Mouse (Mus musculus) liver (tissue): Measurements from ENCODE around the gene Neurog1.

Experiments used
- DNase-seq: peaks from one replicate; pipeline ENCODE4 v3.0.0-alpha.2; 2020; ENCODE audit warnings: mixed read lengths

The Neurog1 gene

GRCm38 (mm10) chr13:56257469-56258153 is 5.6 kb upstream of the Neurog1 start:
- no peak for DNase-seq

- no peak for DNase-seq
These were observed 4.8 kb upstream of the Neurog1 start for GRCm38 (mm10) chr13:56256716-56257299.

DNA sequence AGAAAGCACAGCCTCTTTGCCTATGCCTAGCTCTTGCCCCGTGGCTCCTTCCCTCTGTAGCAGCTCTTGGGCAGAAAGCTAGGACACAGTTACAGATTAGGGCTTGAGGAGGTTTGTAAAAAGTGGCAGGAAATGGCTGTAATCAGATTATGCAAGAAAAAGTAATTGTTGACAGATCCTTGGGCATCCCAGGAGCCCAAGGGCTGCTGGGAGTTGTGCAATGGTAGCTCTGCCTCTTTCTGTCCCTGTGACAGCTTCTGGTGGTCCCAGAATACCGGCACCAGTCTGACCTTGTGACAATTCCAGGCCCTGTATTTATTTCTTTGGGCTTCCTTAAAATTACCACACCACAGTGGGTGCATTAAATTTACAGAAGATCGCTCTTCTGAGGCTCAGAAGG is 1.4 kb upstream of the Neurog1 start:
- DNase-seq = no peak

DNA sequence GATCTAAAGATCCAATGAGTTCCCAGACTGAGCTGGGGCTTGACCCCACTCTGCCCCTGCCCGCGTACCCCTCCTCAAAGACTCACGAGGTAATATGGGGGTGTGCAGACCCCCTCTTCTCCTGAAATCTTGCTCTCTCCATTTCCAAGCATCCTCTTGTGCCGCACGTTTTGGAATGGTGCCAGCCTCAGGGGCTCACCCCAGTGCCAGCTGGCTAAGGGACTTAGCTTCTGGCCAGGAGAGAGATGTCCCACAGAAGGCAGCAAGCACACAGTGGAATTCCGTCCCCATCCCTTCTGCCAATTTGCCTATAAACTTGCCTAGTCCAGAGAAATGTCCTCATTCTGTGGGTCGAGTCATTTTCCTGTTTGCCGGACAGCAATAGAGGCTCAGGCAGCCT is 820 bp upstream of the Neurog1 start:
- DNase-seq = no peak

GRCm38 (mm10) chr13:56251176-56251923 is 613 bp downstream of the Neurog1 start:
- no peak for DNase-seq

DNA sequence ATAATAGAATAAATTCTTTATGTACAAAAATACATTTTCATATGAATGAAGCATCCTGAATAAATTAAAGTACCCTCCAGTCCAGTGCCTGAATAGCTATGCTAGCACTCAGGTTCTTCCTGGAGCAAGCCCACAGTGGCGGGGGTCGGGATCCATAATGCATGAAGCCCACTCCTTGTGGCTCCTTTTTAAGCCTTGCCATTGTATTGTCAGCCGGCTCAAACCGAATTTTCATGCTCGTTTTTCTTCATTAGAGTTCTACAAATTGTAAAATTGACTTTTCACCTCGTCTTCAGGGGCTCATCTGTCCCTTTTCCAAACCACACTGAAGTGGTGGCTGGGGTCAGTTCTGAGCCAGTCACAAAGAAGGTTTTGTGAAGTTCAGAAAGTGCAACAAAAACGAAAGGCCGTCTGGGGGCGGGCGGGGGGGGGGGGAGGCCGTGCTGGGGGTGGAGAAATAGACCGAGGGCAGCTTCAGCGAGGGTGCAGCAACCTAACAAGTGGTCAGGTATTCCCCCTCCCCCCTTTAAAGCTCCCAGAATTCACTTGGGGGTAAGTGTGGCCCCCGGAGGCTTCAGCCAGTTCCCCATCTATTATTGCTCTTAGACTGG is 1.3 kb downstream of the Neurog1 start:
- no peak for DNase-seq

DNA sequence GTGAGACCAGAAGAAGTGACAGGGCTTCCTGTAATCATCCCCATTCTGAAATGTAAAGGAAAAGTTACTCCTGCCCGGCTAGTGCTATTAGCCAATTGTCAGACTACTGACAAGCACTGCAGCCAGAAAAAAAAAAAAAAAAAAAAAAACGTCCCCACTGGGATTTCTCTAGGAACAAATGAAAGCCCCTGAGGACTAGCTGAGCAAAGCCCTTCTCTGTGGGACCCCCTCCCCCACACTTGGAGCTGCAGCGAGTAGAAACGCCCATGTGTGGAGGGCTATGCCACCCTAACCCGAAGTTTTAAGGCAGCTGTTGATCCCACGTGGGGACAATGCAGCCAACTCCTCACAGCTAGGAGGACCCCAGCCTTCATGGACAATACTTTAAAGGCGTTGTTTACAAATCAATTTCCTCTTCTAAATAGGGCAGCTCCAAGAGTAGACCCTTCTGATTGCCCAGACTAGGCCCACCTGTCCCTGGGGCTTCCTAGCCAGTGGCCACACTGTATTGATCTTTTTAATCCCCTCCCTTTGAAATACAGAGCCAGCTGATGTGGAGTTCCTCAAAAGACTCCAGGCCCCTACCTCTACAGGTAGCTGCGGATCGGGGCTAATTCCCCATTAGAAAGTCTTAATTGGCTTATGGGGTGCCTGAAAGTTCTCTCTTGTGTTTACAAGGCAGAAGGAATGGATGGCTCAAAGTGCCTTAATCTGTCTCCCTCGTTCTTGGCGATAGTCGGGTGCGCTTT is 2.2 kb downstream of the Neurog1 start:
- DNase-seq = no peak

DNA sequence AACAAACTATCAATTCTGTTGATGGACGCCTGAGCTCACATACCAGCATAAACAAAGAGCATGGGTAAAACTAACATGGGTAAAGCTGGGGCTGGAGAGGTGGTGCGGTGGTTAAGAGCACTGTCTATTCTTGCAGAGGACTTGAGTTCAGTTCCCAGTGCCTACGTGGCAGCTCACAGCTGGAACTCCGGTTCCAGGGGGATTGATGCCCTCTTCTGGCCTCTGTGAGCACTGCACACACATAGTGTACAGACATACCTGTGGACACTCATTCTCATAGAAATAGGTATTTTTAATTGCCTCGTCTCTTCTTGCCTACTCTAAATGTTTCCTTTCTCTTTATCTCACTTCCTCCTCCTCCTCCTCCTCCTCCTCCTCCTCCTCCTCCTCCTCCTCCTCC is 8.9 kb downstream of the Neurog1 start:
- no peak for DNase-seq

DNA sequence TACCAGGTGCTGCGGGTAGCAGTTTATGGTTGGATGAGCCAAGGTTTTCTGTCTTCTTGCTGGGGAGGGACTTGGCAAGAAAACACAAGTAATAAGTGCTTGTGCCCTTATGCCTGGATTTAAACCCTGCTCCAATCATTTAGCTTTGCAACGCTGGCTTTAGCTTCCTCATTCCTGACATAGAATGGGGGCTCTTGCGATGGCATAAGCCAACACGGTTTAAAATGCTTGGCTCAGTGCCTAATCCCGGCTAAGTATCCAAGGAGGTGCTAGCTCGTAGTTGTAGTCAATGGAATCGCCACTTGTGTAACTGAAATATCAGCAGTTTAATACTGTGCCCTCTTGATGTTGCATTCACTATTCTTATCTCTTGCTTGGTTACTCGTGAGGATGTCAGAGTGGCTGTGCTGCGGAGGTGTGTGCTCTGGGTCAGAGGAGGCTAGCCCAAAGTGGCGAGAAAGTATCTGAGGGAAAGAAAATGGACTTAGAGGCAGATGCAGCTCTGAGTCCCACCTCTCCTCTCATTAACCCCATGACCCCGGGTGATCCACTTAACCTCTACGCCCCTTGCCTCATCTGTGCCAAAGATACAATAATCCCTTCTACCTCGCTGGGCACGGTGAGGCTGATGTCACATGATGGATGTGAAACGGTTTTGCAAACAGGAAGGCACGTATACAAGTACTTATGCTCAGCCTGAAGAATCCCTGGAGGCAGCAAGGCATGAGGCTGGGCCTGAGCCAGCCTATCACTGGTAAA is 11.8 kb downstream of the Neurog1 start:
- DNase-seq = no peak

- no peak for DNase-seq
These were observed 14.1 kb downstream of the Neurog1 start for GRCm38 (mm10) chr13:56237905-56238304.

- DNase-seq = no peak
These were observed 15.8 kb downstream of the Neurog1 start for GRCm38 (mm10) chr13:56236194-56236593.

DNA sequence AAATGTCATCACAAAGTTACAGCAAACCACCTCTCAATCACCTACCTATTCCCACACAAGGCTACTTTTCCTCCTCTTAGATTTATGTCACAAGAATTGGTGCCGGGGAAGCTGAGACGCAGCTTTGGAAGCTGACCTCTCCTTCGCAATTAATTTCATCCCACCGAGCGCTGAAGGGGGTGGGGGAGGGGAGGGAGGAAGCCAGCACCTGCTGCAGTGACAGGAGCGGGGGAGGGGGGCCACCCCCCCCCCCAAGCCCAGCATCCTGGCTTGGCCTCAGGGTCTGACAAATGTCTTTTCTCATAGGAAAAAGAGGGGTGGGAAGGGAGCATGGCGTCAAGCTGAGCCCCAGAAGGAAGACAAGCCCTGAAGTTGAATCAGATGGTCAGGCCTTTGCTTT is 23.2 kb downstream of the Neurog1 start:
- DNase-seq = no peak

- no peak for DNase-seq
These were observed 25.6 kb downstream of the Neurog1 start for GRCm38 (mm10) chr13:56226175-56226954.

DNA sequence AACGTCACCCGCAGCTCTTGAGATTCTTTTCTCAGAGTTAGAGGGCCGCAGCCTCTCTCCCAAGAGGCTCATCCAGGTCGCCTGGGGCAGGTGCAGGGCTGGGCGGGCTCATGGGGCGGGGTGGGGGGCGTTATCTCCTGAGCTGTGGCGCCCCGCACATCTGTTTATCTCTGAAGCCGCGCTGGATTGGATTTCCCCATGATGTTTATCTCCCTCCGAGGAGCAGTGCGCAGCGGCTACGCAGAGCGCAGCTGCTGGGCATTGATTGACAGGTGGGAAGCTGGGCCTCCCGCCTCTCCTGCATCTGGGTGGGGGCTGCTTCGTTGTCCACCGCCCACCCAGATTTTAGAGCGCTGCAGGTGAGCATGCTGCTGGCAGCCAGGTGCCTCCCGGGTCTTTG is 28.3 kb downstream of the Neurog1 start:
- DNase-seq = no peak

GRCm38 (mm10) chr13:56222849-56223246 is 29.1 kb downstream of the Neurog1 start:
- no peak for DNase-seq

DNA sequence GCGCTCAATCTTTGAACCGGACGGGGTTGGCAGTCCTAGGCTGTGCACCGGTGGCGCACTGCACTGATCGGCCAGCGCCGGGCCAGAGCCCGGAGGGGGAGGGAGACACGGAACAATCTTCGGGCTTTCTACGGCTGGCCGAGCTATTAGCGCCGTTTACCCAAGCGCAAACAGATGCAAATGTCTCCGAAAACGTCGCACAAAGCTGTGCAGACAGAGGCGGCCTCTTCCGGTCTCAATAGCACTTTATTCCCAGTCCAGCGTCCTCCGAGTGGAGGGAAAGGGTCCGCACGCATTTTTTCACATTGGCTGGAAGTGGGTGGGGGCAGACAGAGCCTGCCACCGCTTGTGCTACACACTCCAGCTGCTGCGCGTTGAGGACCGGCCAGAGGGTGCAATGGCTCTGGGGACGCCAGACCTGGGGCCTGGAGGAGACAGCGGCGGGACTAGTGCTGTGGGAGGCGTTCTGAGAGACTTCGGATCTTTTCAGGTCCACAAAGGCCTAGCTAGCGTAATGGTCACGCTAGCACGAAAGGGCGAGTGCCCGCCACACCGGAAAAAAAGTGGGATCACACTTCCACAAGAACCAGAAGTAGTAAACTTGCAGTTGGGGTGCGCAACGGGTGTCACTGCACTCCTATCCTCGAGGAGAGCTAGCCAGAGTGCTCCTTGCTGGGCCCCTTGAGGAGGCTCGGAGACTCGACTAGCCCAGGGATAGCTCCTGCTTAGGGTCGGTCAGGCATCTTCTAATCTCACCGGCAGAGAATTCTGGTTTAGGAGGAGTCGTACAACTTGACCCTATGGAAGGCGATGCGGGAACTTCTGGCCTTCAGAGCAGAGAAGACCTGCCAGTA is 29.7 kb downstream of the Neurog1 start:
- DNase-seq = no peak

DNA sequence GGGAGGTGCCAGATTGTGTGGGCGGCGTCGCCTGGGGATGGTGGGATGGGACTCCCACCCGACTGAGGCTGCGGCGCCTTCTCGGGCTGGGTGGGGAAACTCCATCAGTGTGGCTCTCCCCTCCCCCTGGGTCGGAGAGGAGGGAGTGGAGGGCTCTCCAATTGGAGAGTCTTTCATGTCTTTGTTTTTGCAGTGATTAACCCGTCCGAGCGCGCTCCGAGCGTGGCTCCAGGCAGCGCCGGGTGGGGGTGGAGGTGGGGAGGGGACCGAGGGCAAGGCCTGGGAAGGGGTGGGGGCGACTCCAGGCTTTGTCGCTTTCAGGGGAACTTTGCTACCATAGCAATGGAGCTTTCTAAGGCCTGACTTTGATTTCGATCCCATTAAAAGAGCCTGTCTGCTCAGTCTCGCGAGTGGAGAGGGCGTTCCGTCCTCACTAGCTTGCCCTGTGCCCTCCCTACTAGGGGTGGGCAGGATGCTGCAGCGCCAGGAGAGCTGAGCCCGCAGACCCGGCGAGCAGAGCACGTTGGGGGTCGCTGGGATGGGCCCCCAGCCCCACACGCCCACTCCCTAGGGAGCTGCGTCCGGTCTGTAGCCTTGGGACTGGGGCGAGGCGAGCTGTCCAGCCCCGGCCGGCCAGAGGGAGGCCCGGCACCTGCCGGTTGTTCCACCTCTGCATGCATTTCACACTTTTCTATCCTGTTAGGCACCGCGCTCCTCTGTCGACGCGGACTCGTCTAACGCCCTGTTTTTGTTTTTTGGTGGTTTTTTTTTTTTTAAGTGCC is 30.6 kb downstream of the Neurog1 start:
- DNase-seq = no peak

- no peak for DNase-seq
These were observed 32.7 kb downstream of the Neurog1 start for GRCm38 (mm10) chr13:56219254-56219653.

DNA sequence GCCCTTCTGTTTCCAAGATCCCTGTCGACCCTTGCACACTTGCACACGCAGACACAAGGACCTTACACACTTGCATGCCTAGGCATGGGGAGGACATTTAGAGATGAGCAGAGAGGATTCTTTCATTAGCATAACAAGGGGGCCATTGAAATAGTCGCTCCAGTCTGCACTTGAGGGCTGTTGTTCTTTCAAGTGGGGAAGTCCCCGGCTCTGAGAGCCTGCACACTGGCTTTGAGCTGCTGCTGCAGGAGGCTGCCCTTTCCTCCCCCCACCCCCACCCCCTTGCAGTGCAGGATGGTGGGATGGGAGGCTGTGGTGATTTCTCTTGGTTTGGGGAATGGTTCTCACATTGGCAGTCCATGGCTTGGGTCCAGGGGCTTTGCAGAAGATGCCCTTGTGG is 35.9 kb downstream of the Neurog1 start:
- DNase-seq = no peak

DNA sequence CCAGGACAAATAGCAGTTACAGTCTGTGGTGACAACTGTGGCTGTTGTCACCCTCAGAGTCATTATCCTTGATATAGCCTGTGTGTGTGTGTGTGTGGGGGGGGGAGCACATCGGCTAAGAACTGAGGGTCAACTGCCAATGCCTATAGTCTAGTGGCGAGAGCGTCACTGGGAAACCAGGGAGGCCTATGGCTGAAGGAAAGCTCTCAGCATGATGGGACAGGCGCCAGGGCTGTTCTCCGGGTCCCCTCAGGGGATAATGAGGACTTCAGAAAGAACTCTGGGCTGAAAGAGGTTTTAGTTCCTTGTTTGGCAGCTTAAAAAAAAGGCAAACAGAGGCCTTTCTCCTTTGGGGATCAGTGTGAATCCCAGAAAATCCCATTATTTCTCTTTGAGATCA is 37.3 kb downstream of the Neurog1 start:
- no peak for DNase-seq
